Mouse (Mus musculus): ENCODE data around the gene Arid3a. TPM values are rescaled to one million over a fixed set of nuclear protein-coding genes. Genes with fewer than 3 reads are reported as not detected.

The Arid3a gene
- total RNA-seq, 2 experiments from 2014 or later = 1.9 to 2.6 TPM

- DNase-seq = no peak
- intact Hi-C loops (cut with DNase I) = no loop called here
These were observed 16.1 kb downstream of the Arid3a start for GRCm38 (mm10) chr10:79942988-79943387.

GRCm38 (mm10) chr10:79943471-79943901, 16.6 kb downstream of the Arid3a start:
- no peak for DNase-seq
- intact Hi-C loops (cut with DNase I) = no loop called here

GRCm38 (mm10) chr10:79945507-79946234, 18.8 kb downstream of the Arid3a start:
- DNase-seq = no peak
- intact Hi-C loops (cut with DNase I) = no loop called here

GRCm38 (mm10) chr10:79946752-79947322, 20.0 kb downstream of the Arid3a start:
- intact Hi-C loops (cut with DNase I) = no loop called here
- no peak for DNase-seq

GRCm38 (mm10) chr10:79947502-79947901, 20.7 kb downstream of the Arid3a start:
- DNase-seq = no peak

GRCm38 (mm10) chr10:79949873-79950272, 23.0 kb downstream of the Arid3a start:
- no peak for DNase-seq
- intact Hi-C loops (cut with DNase I) = no loop called here

More at GRCm38 (mm10) chr10:79947502-79947901, 20.7 kb downstream of the Arid3a start:
- intact Hi-C loops (cut with DNase I) = no loop called here

GRCm38 (mm10) chr10:79950661-79951060, 23.8 kb downstream of the Arid3a start:
- no peak for DNase-seq
- intact Hi-C loops (cut with DNase I) = no loop called here

GRCm38 (mm10) chr10:79953946-79954345, 27.1 kb downstream of the Arid3a start:
- intact Hi-C loops (cut with DNase I) = loop anchor here (1.0 kb wide), 1 partner anchor 29 kb away; no protein-coding TSS in a partner anchor

GRCm38 (mm10) chr10:79955691-79956090, 28.8 kb downstream of the Arid3a start:
- no peak for DNase-seq
- intact Hi-C loops (cut with DNase I) = no loop called here

More at GRCm38 (mm10) chr10:79953946-79954345, 27.1 kb downstream of the Arid3a start:
- peak in 1 of 2 experiments; percentile 60 for DNase-seq

- intact Hi-C loops (cut with DNase I) = no loop called here
- no peak for DNase-seq
These were observed 29.9 kb downstream of the Arid3a start for GRCm38 (mm10) chr10:79956643-79957154.

GRCm38 (mm10) chr10:79958140-79958816, 31.4 kb downstream of the Arid3a start:
- DNase-seq = peak; percentile 83 to 86
- intact Hi-C loops (cut with DNase I) = loop anchor here (1.0 to 2.0 kb wide), 3 partner anchors 33 to 123 kb away; no protein-coding TSS in a partner anchor

- intact Hi-C loops (cut with DNase I) = loop anchor here (2.0 kb wide), 1 partner anchor 67 kb away; no protein-coding TSS in a partner anchor
- peak in 1 of 2 experiments; percentile 38 for DNase-seq
These were observed 32.6 kb downstream of the Arid3a start for GRCm38 (mm10) chr10:79959412-79959811.

- intact Hi-C loops (cut with DNase I) = loop anchor here (2.0 kb wide), 3 partner anchors 67 to 183 kb away; partner anchors contain the start of gene Stk11
- DNase-seq = peak; percentile 99 to 100
These were observed 33.2 kb downstream of the Arid3a start, which contains the start of gene Wdr18 for GRCm38 (mm10) chr10:79959847-79960601. Gene Wdr18, plus strand, starts transcription at chr10:79960152.

- intact Hi-C loops (cut with DNase I) = loop anchor here (1.0 to 2.0 kb wide), 3 partner anchors 21 to 182 kb away; partner anchors contain the start of gene Stk11
These were observed 33.9 kb downstream of the Arid3a start for GRCm38 (mm10) chr10:79960671-79961294.

GRCm38 (mm10) chr10:79964727-79965126, 37.9 kb downstream of the Arid3a start:
- intact Hi-C loops (cut with DNase I) = loop anchor here (5.0 kb wide), 1 partner anchor 163 kb away; no protein-coding TSS in a partner anchor
- no peak for DNase-seq

More at GRCm38 (mm10) chr10:79960671-79961294, 33.9 kb downstream of the Arid3a start:
- no peak for DNase-seq

- no peak for DNase-seq
- intact Hi-C loops (cut with DNase I) = loop anchor here (5.0 kb wide), 1 partner anchor 162 kb away; no protein-coding TSS in a partner anchor
These were observed 38.5 kb downstream of the Arid3a start for GRCm38 (mm10) chr10:79965325-79965724.

GRCm38 (mm10) chr10:79966886-79967400, 40.1 kb downstream of the Arid3a start:
- intact Hi-C loops (cut with DNase I) = loop anchor here (5.0 kb wide), 1 partner anchor 160 kb away; no protein-coding TSS in a partner anchor
- peak in 1 of 2 experiments; percentile 49 for DNase-seq

- no peak for DNase-seq
- intact Hi-C loops (cut with DNase I) = loop anchor here (1.0 to 5.0 kb wide), 2 partner anchors 10 to 159 kb away; no protein-coding TSS in a partner anchor
These were observed 41.3 kb downstream of the Arid3a start for GRCm38 (mm10) chr10:79968181-79968580.

GRCm38 (mm10) chr10:79969124-79969568, 42.3 kb downstream of the Arid3a start:
- intact Hi-C loops (cut with DNase I) = loop anchor here (5.0 kb wide), 1 partner anchor 158 kb away; no protein-coding TSS in a partner anchor
- DNase-seq = no peak
